Mouse (Mus musculus) heart, postnatal 0 days (tissue): ENCODE measurements around the gene Stk33. TPM values are rescaled to one million over a fixed set of nuclear protein-coding genes. Genes with fewer than 3 reads are reported as not detected.
A peak's percentile ranks its signal among the peaks of the same experiment; 100 is the strongest.

ENCODE experiments used
- ATAC-seq: fragments of 200-750 bp; cut with Nextera tagmentation; 2 replicates; pipeline ENCODE4 v1.8.0; 2017; ENCODE audit warnings: low read depth, moderate number of reproducible peaks, moderate library complexity; ENCODE audit not compliant: insufficient read depth
- DNase-seq: peaks from one replicate; pipeline ENCODE4 v3.0.0-alpha.2; 2016; ENCODE audit warnings: low spot score
- H3K27ac ChIP-seq: fragments of 300-500 bp; sonication (generic); 2 replicates; pipeline ENCODE4 v1.5.1; 2014; ENCODE audit warnings: low read depth, mild to moderate bottlenecking
- H3K27me3 ChIP-seq: fragments of 300-500 bp; sonication (generic); 2 replicates; pipeline ENCODE4 v1.6.1; 2014; ENCODE audit warnings: low read length, mixed read lengths; ENCODE audit not compliant: control insufficient read depth, insufficient read depth
- H3K36me3 ChIP-seq: fragments of 300-500 bp; sonication (generic); replicated peaks from 2 replicates; pipeline ENCODE4 v1.6.1; 2014; ENCODE audit warnings: low read length, mixed read lengths; ENCODE audit not compliant: control insufficient read depth, insufficient read depth
- H3K4me1 ChIP-seq: fragments of 300-500 bp; sonication (generic); 2 replicates; pipeline ENCODE4 v1.6.1; 2014; ENCODE audit warnings: antibody characterized with exemption; ENCODE audit not compliant: control insufficient read depth, insufficient read depth
- H3K4me2 ChIP-seq: fragments of 300-500 bp; sonication (generic); 2 replicates; pipeline ENCODE4 v1.6.1; 2014; ENCODE audit warnings: low read depth, mild to moderate bottlenecking, low read length, moderate library complexity
- H3K4me3 ChIP-seq: fragments of 300-500 bp; sonication (generic); 2 replicates; pipeline ENCODE4 v1.5.1; 2014; ENCODE audit warnings: low read depth, low read length
- H3K9ac ChIP-seq: fragments of 300-500 bp; sonication (generic); replicated peaks from 2 replicates; pipeline ENCODE4 v1.6.1; 2014; ENCODE audit warnings: low read depth, low read length, mixed read lengths
- H3K9me3 ChIP-seq: fragments of 300-500 bp; sonication (generic); replicated peaks from 2 replicates; pipeline ENCODE4 v1.6.1; 2016; ENCODE audit warnings: low read length; ENCODE audit not compliant: control insufficient read depth
- CTCF ChIP-seq: IDR thresholded peaks from 2 replicates; pipeline ENCODE4 v1.5.1; 2016; ENCODE audit warnings: antibody characterized with exemption, control low read depth, low read depth
- EP300 ChIP-seq: IDR thresholded peaks from 2 replicates; pipeline ENCODE4 v1.6.1; 2016; ENCODE audit warnings: antibody characterized with exemption, low read depth
- WGBS: fragments of 180-500 bp; shearing (Covaris S2); extraction: QIAGEN DNeasy Blood & Tissue Kit; methylation state at CpG from one replicate; pipeline ENCODE4 v1.1.7; 2014; 5-methylcytosine and 5-hydroxymethylcytosine counted together
- polyA plus RNA-seq: library from polyadenylated mRNA; unstranded; fragments of >200 nt; fragmentation: Nextera tagmentation; extraction: Ambion mirVana; gene quantifications from 2 replicates; pipeline ENCODE4 v1.2.1, GENCODE M21; 2015
- total RNA-seq: library from RNA; depleted of rRNA; stranded (reverse); fragments of >200 nt; gene quantifications from 2 replicates; pipeline ENCODE4 v1.2.3, GENCODE M21; 2014; ENCODE audit warnings: low replicate concordance

Gene Stk33
- total and polyA plus RNA-seq, 2 experiments from 2014 or later: 0.22 TPM; not detected in 1

GRCm38 (mm10) chr7:109309506-109309905 lies 129.4 kb downstream of the Stk33 start:
- Histone ChIP-seq H3K36me3 (no peaks in the 10 kb centered on the region), H3K4me2 (no peak overlapping the region), H3K4me3 (no peak overlapping the region), H3K9me3 (no peaks in the 10 kb centered on the region), H3K4me1 (no peaks in the 10 kb centered on the region), H3K27ac (no peak overlapping the region), H3K9ac (no peak overlapping the region), H3K27me3 (no peaks in the 10 kb centered on the region)
- TF ChIP-seq CTCF (no peak), EP300 (no peak)
- ATAC-seq (no peak), DNase-seq (no peak)
- WGBS: 82% methylated on average over 2 of the region's 2 CpGs

GRCm38 (mm10) chr7:109295807-109296206 lies 143.1 kb downstream of the Stk33 start:
- no peaks in the 10 kb centered on the region for H3K27me3 ChIP-seq
- H3K36me3 ChIP-seq: no peaks in the 10 kb centered on the region
- no peak overlapping the region for H3K4me3 ChIP-seq
- DNase-seq (no peak), ATAC-seq (0 out of 2 replicates have a peak, but pooled peaks have one; percentile 39)
- H3K27ac ChIP-seq: no peak overlapping the region
- H3K4me2 ChIP-seq: no peak overlapping the region
- 81% methylated on average over 3 of the region's 3 CpGs for WGBS
- TF ChIP-seq CTCF (no peak), EP300 (no peak)
- no peaks in the 10 kb centered on the region for H3K9me3 ChIP-seq
- H3K4me1 ChIP-seq: no peaks in the 10 kb centered on the region
- no peak overlapping the region for H3K9ac ChIP-seq

- no peak overlapping the region for H3K4me3 ChIP-seq
- no peaks in the 10 kb centered on the region for H3K27me3 ChIP-seq
- no peak overlapping the region for H3K27ac ChIP-seq
- WGBS: 65% methylated on average over 5 of the region's 5 CpGs
- no peak for TF ChIP-seq CTCF
- no peak for TF ChIP-seq EP300
- ATAC-seq (no peak), DNase-seq (no peak)
- no peaks in the 10 kb centered on the region for H3K36me3 ChIP-seq
- H3K9ac ChIP-seq: no peak overlapping the region
- no peaks in the 10 kb centered on the region for H3K4me1 ChIP-seq
- H3K9me3 ChIP-seq: no peaks in the 10 kb centered on the region
- H3K4me2 ChIP-seq: no peak overlapping the region
Observed at GRCm38 (mm10) chr7:109295351-109295750, 143.5 kb downstream of the Stk33 start.

GRCm38 (mm10) chr7:109290501-109290900 lies 148.4 kb downstream of the Stk33 start:
- Histone ChIP-seq H3K9me3 (no peaks in the 10 kb centered on the region), H3K27ac (no peak overlapping the region), H3K4me1 (no peaks in the 10 kb centered on the region), H3K9ac (no peak overlapping the region), H3K27me3 (no peaks in the 10 kb centered on the region), H3K36me3 (no peaks in the 10 kb centered on the region), H3K4me3 (no peak overlapping the region), H3K4me2 (no peak overlapping the region)
- WGBS: 3% methylated on average over 2 of the region's 2 CpGs
- DNase-seq: peak; percentile 12
- no peak for ATAC-seq
- TF ChIP-seq EP300 (no peak), CTCF (peak; percentile 44)

GRCm38 (mm10) chr7:109289106-109289505 lies 149.8 kb downstream of the Stk33 start:
- Histone ChIP-seq H3K27ac (no peak overlapping the region), H3K9ac (no peak overlapping the region), H3K36me3 (no peaks in the 10 kb centered on the region), H3K27me3 (no peaks in the 10 kb centered on the region), H3K4me3 (no peak overlapping the region), H3K4me2 (no peak overlapping the region), H3K9me3 (no peaks in the 10 kb centered on the region), H3K4me1 (no peaks in the 10 kb centered on the region)
- ATAC-seq (no peak), DNase-seq (no peak)
- 71% methylated on average over 6 of the region's 6 CpGs for WGBS
- TF ChIP-seq CTCF: no peak
- no peak for TF ChIP-seq EP300

- H3K4me3 ChIP-seq: no peak overlapping the region
- 81% methylated on average over 4 of the region's 4 CpGs for WGBS
- no peaks in the 10 kb centered on the region for H3K36me3 ChIP-seq
- no peaks in the 10 kb centered on the region for H3K9me3 ChIP-seq
- no peak overlapping the region for H3K4me2 ChIP-seq
- TF ChIP-seq EP300 (no peak), CTCF (no peak)
- H3K9ac ChIP-seq: no peak overlapping the region
- H3K27ac ChIP-seq: no peak overlapping the region
- no peaks in the 10 kb centered on the region for H3K4me1 ChIP-seq
- no peak for DNase-seq
- ATAC-seq: no peak
- no peaks in the 10 kb centered on the region for H3K27me3 ChIP-seq
Observed at GRCm38 (mm10) chr7:109282106-109282505, 156.8 kb downstream of the Stk33 start.
